Mouse (Mus musculus) embryonic fibroblast, embryonic 13.5 days (primary cell): ENCODE results near the gene Hsd3b7. TPM values are rescaled to one million over a fixed set of nuclear protein-coding genes. Genes with fewer than 3 reads are reported as not detected.
"Not testable (repeated sequence)": the region's sequence is repeated elsewhere in the genome, so short reads cannot be mapped to it uniquely, and the experiment has no call there.

ENCODE experiments used
- H3K27ac ChIP-seq: 2 replicates; pipeline ENCODE4 v1.5.1; 2012; ENCODE audit warnings: low read length, control low read depth, inconsistent platforms; ENCODE audit not compliant: insufficient read depth
- H3K4me1 ChIP-seq: 2 replicates; pipeline ENCODE4 v1.6.1; 2011; ENCODE audit warnings: low read length; ENCODE audit not compliant: control insufficient read depth, insufficient read depth
- H3K4me3 ChIP-seq: 2 replicates; pipeline ENCODE4 v1.5.1; 2011; ENCODE audit warnings: mild to moderate bottlenecking, control low read depth, low read length; ENCODE audit not compliant: insufficient read depth
- CTCF ChIP-seq: IDR thresholded peaks from 2 replicates; pipeline ENCODE4 v1.5.1; 2011; ENCODE audit warnings: mild to moderate bottlenecking, control low read depth, low read length, moderate library complexity, borderline replicate concordance; ENCODE audit not compliant: insufficient read depth
- POLR2A ChIP-seq: IDR thresholded peaks from 2 replicates; pipeline ENCODE4 v1.6.1; 2011; ENCODE audit warnings: low read depth, mild to moderate bottlenecking, control low read depth, low read length, moderate library complexity
- polyA plus RNA-seq: library from polyadenylated mRNA; stranded (reverse); fragments of >200 nt; gene quantifications from 2 replicates; pipeline ENCODE4 v1.2.4, GENCODE M21; 2011; ENCODE audit warnings: low read depth; ENCODE audit not compliant: missing spikeins, insufficient read length

The Hsd3b7 gene
- polyA plus RNA-seq, 1 experiment: 9.4 TPM

DNA sequence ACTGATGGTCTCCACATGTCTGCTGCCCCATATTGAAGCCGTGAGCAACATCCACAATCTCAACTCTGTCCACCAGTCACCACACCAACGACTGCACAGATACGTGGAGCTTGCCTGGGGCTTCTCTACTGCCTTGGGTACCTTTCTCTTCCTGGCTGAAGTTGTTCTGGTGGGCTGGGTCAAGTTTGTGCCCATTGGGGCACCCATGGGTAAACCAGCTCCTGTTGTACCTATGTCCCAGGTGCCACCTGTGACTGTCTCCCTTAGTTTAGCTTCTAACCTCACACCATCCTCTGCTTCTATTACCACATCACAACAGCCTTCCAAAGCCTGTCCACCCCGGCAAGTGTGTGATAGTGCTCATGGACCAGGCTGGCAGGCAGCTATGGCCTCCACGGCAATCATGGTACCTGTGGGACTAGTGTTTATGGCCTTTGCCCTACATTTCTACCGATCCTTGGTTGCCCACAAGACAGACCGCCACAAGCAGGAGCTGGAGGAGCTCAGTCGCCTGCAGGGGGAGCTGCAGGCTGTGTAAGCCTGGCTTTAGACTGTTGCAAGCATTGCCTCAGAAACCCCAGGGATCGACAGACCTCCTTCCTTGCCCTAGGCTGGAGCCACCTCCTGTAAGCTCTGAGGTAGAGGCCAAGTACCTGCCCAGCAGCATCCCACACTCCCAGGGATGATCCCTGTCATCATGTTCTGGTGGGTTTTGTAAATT, 26.6 kb upstream of the Hsd3b7 start:
- no peak overlapping the region for H3K4me3 ChIP-seq
- peak; percentile 64 for TF ChIP-seq CTCF
- no peak; the same call in none of the 2 replicates for TF ChIP-seq POLR2A
- no peak overlapping the region for H3K27ac ChIP-seq
- no peaks in the 10 kb centered on the region; the same call in none of the 2 replicates for H3K4me1 ChIP-seq

- H3K27ac ChIP-seq: peak overlapping the region; percentile 98
- H3K4me1 ChIP-seq: not testable (repeated sequence)
- peak overlapping the region; percentile 78 for H3K4me3 ChIP-seq
Observed at GRCm38 (mm10) chr7:127775837-127776236, 24.6 kb upstream of the Hsd3b7 start.

DNA sequence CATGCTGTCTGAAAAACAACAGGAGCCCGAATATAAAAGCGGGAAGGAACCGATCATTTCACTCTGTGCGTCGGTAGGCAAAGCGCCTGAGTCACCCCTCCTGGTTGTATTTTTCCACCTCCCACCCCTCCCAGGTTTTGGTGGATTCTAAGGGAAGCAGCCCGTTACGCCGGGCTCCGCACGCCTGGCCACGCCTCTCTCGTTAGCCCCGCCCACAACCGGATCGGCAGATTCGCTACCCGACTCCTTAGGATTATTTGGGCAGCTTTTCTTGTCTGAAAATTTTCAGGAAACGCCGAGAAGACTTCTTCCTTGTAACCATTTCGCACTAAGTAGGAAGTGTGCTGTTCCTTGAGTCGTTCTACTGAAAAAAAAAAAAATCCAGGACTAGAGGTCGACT, 24.0 kb upstream of the Hsd3b7 start, which contains the start of gene Setd1a:
Gene Setd1a (plus strand): TSS at position 245 of the 400 bp plus-strand sequence.
- TF ChIP-seq POLR2A (peak; percentile 66), CTCF (no peak)
- Histone ChIP-seq H3K4me1 (peaks cover 2% of the 10 kb centered on the region), H3K4me3 (peak within 1 kb of the TSS; percentile 78), H3K27ac (peak within 1 kb of the TSS; percentile 98)

GRCm38 (mm10) chr7:127776878-127777473, 23.4 kb upstream of the Hsd3b7 start:
- Histone ChIP-seq H3K4me1 (peaks cover 2% of the 10 kb centered on the region), H3K4me3 (peak overlapping the region; percentile 78), H3K27ac (peak overlapping the region; percentile 98)
- peak; percentile 76 for TF ChIP-seq POLR2A
- no peak for TF ChIP-seq CTCF

- Histone ChIP-seq H3K4me3 (peak overlapping the region; percentile 57), H3K4me1 (peaks cover 2% of the 10 kb centered on the region), H3K27ac (peak overlapping the region; percentile 59)
- peak; percentile 59; the same call in 1 of the 2 replicates for TF ChIP-seq POLR2A
- TF ChIP-seq CTCF: no peak
Observed at GRCm38 (mm10) chr7:127777474-127778266, 22.7 kb upstream of the Hsd3b7 start.

- H3K27ac ChIP-seq: no peak overlapping the region
- H3K4me1 ChIP-seq: peaks cover 2% of the 10 kb centered on the region
- TF ChIP-seq CTCF (no peak), POLR2A (no peak)
- H3K4me3 ChIP-seq: peak overlapping the region; percentile 57
Observed at GRCm38 (mm10) chr7:127778350-127778749, 22.1 kb upstream of the Hsd3b7 start.

- TF ChIP-seq POLR2A (no peak), CTCF (no peak)
- Histone ChIP-seq H3K4me1 (no peaks in the 10 kb centered on the region), H3K4me3 (no peak within 1 kb of the TSS), H3K27ac (no peak within 1 kb of the TSS)
Observed at GRCm38 (mm10) chr7:127785308-127785707, 15.1 kb upstream of the Hsd3b7 start, which contains the start of gene Gm49388. TSS of gene Gm49388 (plus strand) at chr7:127785608.

- H3K4me1 ChIP-seq: no peaks in the 10 kb centered on the region
- no peak overlapping the region for H3K27ac ChIP-seq
- TF ChIP-seq POLR2A (no peak), CTCF (no peak)
- H3K4me3 ChIP-seq: no peak overlapping the region
Observed at GRCm38 (mm10) chr7:127797076-127797845, 3.1 kb upstream of the Hsd3b7 start.

DNA sequence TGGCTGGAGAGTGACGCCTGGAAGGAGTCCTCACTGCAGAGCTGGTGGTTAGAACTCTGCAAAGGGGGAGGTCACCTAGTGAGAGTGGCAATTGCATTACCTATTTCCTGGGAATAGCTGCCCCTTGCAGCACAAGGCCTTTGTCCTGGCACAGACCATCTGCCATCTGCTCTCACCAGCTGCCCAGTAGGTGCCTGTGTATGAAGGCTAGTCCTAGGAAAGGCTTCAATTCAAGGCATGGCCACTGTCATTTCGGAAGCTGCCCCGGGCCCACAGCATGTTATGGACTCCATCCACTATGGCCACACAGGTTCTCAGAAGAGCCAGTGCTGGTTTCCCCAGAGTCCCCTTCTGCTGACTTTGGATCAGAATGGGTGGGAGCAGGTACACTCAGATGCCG, 1.8 kb upstream of the Hsd3b7 start:
- no peak overlapping the region for H3K27ac ChIP-seq
- no peak for TF ChIP-seq POLR2A
- no peak for TF ChIP-seq CTCF
- H3K4me3 ChIP-seq: no peak overlapping the region
- no peaks in the 10 kb centered on the region for H3K4me1 ChIP-seq

DNA sequence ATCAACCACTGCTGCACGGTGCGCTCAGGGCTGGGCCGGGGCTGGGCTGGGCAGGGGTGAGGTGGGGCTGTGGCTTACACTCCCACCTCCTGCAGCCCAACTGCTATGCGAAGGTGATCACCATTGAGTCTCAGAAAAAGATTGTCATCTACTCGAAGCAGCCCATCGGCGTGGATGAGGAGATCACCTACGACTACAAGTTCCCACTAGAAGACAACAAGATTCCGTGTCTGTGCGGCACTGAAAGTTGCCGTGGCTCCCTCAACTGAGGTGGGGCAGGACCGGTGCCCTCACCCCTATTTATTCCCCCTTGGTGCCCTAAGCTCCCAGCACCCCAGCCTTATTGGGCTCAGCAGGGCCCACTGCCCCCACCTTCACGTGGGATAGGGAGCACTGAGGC, 1.2 kb upstream of the Hsd3b7 start:
- H3K4me3 ChIP-seq: no peak overlapping the region
- H3K27ac ChIP-seq: no peak overlapping the region
- TF ChIP-seq CTCF (no peak), POLR2A (no peak)
- H3K4me1 ChIP-seq: no peaks in the 10 kb centered on the region
